Mouse (Mus musculus): ENCODE results near the gene Eif4a1.
A peak's percentile ranks its signal among the peaks of the same experiment; 100 is the strongest.

The Eif4a1 gene

DNA sequence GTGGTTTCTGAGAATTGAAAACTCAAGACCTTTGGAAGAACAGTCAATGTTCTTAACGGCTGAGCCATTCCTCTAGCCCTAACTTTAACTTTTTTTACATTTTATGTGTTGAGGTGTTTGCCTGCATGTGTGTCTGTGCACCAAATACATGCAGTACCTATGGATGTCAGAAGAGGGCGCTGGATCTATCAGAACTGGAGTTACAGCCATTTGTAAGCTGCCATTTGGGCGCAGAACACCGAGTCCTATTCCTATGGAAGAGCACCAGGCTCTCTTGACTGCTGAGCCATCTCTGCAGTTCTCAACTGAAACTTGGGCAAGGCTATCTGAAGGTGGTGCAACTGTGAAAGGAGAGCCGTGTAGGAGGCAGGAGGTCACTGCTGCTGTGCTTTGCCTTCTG, 26.4 kb upstream of the Eif4a1 start:
- DNase-seq, result no peak

DNA sequence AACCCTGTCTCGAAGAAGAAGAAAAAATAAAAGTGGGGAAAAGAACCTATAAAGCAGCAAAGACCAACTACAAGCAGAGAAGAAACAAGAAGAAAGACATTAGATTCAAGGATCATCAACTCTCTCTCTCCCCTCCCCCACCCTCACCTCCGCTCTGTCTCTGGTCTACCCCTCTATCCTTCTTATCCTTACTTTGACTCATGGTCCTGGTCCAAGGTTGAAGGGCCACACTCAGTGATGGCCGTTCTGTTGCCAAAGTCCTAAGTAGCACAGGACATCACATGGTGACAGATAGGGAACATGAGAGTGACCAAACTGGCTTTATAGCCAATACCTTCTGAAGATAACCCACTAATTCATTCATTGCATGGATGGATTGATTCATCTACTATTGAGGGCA, 25.2 kb upstream of the Eif4a1 start:
- no peak for DNase-seq

DNA sequence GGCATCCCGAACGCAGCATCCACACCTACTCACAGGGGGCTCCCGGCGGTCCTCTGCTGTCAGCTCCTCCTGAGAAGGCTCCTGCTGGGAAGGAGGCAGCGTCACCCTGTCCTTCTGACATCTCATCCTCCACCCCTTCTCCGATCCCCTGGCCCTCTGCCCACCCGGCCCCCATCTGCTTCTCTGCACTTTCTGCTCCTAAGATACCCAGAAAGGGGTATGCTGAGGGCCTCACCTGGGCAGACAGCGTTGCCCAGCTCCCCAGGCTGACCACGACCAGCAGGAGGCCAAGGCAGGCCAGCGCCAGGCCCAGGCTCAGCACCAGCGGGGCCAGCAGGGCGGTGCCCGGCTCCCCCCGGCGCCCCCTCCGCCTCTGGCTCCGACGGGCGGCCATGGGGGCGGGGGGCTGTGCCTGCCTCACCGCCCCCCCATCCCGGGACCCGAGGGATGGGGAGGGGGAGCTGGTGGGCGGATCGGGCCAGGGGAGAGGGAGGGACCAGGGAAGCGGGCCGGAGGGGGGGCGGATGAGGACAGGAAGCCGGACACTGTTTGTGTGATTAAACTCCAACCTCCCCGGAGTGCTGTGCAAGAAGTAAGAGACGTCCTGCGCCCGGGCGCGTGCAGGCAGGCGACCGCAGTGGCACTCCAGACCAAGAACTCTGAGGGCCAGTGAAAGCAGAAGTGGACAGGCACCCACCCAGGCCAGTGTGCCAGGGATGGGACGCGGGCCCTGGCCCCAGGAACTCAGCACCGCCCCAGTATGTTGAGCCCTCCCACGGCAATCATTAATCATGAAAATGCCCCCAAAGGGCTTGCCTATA, 23.3 kb upstream of the Eif4a1 start, which contains the start of the genes Tnfsf12 and Tnfsfm13:
Gene Tnfsf12 (minus strand): TSS at position 489 of the 821 bp plus-strand sequence.
Gene Tnfsfm13 (minus strand): TSS at position 738 of the 821 bp plus-strand sequence.
- peak; percentile 82 to 85 for DNase-seq

DNA sequence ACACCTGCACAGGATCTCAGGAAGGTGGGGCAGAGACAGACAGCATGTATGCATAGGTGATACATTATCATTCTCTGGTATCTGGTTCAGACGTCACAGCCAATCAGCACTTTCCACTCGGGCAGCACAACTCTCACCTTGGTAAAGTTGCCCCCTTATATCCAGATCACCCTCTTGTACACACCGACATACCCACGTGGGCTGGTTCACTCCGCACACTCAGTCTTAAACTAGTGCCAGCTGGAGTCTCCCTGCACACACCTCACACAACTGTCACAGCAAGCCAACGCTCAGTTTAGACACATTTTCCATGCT, 22.8 kb upstream of the Eif4a1 start:
- DNase-seq, result no peak

DNA sequence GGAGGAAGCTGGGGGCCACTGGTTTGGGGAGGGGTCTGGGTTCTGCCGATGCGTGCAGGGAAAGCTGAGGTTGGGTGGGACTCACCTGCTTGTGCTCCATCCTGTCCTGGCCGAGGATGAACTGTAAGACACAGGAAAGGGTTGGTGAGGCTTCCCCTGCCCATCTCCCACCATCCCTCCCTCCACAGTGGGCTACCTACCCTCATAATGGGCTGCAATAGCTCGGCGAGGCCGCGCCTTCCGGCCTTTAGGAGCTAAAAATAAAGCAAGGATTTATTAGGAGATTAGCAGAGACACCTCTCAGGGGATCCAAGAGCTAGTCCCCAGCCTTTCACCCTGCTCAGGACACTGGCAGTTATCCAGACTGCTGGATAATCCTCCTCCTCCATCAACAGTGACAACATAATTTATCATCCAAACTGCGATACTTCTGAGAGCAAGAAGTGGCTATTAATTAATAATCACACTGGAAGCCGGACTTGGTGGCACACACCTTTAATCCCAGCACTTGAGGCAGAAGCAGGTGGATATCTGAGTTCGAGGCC, 21.3 kb upstream of the Eif4a1 start:
- DNase-seq, result no peak

DNA sequence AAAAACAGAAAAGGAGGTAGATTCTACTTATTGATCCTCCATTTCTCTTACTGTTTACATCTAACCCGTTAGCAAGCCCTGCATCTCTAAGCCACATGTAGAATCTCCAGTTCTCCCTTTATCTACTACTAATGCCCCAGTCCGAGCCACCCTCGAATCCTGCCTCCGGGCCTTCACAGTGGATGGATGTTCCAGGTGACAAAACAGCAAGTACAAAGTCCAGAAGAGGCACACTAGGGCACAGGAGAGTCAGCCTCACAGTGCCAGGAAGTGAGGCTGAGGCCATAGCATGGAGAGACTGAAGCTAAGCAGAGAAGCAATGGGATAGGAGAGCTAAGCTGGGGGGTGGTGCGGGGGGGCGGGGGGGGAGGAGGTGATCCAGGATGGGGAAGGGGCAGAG, 20.6 kb upstream of the Eif4a1 start:
- DNase-seq, result no peak

DNA sequence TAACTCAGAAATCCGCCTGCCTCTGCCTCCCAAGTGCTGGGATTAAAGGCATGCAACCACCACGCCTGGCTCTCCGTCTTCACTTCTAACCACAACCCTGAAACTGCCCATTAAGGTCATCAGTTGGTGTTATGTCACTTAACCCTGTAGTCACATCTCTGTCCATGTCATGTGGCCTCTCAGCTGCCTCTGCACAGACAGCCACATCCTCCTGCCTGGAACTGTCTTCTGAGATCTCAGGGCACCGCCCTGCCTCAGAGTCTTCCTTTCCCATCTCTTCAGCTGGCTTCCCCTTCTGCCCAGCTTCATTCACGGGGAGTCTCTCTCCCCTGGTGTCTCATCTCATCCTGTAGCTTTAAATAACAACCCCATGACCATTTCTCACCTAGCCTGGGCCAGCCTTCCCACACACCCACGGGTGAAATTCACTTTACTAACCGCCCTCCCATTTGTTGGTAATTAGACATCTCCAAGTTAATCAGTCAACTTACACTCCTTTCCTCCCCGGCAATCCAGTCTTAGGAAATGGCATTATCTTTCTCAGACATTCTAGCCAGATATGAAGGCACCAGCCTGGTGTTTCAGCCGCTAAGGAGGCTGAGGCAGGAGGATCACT, 20.1 kb upstream of the Eif4a1 start:
- peak; percentile 41 to 48 for DNase-seq

DNA sequence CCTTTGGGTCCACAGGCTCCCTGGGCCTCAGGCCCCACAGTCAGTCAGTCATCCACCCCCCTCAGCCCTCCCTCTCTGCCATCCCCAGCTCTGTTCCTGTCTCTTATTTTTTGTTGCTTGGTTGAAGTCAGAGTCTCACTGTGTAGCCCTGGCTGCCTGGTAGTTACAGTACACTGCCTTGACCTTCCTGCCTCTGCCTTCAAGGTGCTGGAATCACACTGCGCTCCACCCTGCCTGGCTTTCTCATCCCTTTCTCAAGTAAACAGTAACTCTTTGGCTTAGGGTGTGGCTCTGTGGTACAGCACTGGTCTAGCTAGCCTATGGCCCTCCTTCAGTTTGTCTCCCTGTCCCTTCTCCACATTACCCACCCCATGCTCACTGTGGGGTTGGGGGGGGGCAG, 17.7 kb upstream of the Eif4a1 start:
- no peak for DNase-seq

DNA sequence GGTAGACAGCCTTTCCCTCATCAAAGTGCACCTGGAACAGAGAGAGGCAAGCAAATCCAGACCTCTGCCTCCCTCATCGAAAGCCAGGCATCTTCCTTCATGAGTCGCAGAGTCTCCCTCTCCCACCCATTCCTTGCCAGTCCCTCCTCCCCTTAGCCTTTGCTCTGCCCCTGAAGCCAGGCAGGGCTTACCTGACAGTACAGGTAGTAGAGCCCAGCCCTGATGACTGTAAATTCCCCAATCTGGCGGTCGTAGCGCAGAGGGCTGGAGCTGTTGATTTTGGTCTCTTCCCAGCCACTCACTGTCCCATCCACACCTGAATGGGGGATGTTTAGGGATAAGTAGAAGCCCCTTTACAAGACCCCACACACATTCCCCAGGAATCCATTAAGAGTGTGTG, 14.8 kb upstream of the Eif4a1 start:
- DNase-seq, result no peak

DNA sequence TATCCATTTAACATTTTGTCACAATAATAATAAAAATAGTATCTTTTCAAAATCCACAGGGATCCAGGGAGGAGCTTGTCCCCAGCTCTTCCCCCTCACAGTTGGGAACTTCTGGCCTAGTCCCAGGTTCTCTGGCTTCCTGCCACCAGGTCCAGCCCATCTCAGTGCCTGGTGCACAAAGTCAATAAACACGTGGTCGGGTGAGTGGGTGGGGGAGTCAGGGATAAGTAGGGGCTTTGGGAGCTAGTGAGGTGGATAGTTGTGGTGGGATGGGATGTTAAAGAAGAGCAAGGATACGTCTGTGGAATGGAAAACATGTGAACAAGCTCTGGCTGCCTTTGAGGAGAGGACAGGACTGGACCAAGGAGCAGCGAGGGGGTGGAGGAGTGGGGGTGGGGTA, 14.2 kb upstream of the Eif4a1 start:
- peak; percentile 86 to 87 for DNase-seq

DNA sequence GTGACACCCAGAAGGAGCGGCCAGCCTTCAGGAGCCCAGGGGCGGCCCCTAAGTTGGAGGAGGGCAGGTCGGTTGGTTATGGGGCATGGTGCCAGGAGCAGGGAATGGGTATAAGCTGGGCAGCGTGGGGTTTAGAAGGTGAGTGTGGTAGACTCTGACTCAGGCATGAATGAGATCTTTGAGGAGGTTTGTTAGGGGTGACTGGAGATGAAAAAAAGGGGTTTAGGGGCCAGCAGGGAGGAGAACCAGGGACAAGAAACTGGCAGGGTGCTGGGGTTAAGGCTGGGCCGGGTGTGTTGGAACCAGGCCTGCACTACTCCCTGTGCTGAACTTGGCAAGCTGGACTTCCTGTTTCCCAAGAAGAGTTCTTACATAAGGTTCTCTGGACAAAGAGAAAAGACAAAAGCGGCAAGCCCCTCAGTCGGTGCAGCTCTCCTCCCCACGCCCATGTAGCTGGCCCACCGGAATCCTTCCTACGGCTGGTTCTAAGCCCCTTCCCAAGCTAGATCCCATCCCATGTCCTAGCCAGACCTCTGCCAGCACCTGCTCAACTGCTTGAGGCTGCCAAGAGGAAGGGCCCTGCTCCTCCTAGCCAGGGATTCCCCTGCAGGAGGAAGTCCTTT, 13.4 kb upstream of the Eif4a1 start, which contains the start of gene Tnfsf13:
Gene Tnfsf13 (minus strand): TSS at position 259 of the 623 bp plus-strand sequence.
- DNase-seq, result peak; percentile 88 to 92

DNA sequence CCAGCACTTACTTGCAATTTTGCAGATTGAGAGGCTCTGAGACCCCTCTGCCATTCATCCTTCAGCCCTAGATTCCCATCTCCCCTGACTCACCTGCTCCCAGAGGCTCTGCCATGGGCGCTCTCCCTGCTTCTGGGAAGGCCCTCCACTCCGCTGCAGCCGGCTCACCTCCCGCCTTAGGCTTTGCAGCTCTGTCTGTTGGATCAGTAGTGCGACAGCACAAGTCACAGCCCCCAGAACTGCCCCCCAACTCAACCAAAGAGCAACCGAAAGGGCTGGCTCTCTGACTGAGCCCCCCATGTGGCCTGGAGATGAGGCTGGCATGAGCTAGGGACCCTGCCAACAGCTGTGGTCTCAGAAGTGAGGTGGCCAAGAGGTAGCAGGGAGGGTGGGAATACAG, 12.7 kb upstream of the Eif4a1 start:
- no peak for DNase-seq

DNA sequence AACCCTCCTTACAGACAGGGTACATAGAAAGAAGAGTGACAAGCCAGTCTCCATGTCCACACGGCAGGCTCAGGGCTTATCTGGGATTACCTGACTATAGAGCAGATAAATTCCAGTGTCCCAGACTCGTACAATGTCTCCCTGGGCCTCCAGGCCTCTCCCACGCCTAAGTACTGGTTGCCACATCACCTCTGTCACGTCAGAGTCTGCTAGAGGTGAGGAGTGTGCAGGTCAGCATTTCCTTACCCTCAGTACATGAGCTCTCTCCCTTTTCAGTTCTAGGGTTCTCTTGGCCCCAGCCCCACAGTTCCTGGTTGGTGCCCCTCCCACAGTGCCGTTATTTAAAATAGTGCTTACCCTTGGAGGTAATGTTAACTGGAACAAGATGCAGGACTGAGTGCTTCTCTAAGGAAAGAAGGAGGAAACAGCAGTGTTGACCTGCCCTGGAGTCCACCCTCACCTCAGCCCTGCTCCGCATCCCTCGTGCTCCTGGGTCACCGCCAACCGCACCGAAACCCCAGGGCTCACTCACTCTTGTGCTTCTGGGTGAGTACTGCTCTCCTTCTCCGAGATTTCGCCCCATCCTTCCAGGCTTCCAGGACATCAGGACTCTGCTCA, 12.0 kb upstream of the Eif4a1 start:
- peak; percentile 75 to 85 for DNase-seq

DNA sequence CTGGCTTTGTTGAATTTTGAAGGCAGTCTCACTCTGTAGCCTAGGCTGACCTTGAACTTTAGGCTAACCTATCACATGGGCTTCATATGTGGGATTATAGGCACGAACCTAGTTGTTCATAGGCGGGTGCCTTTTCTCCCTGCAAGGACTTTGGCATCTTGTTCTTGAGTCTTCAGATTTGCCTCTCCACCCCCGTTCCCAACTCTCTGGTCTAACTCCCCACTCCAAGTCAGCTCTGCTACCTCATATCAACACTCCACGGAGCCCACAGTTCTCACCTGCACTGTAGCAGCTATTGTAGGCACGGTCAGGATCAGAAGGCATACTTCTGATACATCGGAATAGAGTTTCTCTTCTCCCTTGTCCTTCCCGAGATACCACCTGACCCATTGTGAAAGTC, 11.4 kb upstream of the Eif4a1 start:
- DNase-seq, result no peak

DNA sequence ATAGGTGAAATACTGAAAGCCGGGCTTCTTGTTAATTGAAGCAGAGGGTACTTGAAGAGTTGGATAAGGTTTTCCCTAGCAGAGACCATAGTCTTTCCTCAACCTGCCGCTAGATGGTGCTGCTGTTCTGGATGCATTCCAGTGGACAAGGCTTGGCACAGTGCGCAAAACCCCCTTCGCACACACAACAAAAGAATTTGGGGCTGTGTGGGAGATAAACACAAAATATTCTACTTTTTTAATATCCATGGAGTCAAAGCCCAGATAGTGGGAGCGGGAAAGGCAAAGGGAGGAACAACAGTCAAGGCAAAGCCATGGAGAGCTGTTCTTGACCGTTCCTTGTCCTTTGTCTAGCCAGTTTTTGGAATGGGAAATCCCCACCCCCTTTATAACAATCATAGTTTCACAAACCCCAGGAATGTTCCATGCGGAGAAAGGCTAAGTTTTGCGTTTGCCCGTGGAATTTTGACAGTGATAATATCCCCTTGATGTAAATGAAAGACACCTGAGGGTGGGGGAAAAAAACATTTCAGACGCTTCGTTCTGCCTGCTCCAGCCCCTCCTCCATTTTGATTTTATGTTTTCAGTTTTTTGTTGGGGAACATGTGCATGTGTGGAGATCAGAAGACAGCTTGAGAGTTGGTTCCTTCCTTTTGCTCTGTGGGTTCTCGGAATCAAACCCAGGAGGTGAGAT, 10.8 kb upstream of the Eif4a1 start:
- peak; percentile 90 to 92 for DNase-seq

DNA sequence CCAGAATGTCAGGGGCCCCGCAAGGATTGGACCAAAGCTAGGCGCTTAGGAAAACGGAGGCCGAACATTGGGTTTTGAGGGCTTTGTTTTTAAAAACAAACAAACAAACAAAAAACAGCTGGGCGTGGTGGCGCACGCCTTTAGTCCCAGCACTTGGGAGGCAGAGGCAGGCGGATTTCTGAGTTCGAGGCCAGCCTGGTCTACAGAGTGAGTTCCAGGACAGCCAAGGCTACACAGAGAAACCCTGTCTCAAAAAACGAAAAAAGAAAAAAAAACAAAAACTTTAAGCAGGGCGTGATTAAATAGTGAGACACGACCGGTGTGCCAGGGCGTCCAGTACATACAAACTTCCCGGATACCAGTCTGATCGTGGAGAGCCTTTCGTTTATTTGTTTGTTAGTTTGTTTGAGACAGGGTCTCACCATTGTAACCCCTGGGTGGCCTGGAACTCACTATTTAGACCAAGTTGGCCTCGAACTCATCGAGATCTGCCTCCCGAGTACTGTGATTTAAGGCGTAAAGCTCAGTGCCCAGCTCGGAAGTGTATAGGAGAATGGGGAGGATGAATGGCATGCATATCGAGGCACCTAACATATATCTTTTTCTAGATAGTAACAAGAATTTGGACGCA, 10.1 kb upstream of the Eif4a1 start:
- DNase-seq, result no peak

DNA sequence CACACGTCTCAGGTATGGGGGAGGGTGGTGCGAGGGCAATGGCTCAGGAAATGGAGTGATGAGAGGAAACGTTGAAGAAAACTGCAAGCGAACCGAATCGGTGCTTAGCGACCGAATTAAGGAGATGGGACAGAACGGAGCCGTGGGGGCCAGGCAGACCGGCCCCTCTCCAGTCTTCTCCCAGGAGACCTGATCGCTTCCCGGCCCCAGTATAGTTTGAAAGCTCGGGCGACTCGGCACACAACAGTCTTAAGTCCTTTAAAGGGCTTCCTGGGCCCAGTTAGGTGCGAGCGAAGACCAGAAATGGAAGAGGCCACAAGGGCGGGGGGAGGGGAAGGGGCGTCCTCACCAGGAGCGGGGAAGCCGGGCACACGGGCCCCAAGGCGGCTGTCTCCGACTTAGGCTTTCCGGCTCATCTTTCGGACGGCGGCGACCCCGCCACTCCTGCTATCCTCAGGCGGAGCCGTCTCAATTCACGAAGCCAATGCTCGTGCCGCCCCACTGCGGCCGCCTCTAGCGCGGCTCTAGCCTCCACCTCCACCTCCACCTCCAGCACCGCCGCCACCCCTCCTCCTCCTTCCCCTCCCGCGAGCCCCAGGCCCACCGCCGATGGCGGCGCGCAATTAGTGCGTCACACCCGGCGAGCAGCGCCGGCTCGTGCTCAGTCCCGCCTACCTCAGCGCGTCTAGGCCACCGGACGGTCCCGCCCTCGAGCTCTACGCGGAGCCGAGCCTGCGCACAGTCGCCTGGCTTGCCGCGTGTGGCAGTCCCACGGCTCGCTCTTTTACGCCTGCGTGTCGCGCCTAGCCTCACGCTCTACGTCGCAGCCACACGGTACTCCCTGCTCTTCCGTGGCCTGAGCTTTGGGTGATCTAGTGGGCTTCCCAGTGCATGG, 9.3 kb upstream of the Eif4a1 start, which contains the start of gene Senp3:
Gene Senp3 (minus strand): TSS at position 771 of the 895 bp plus-strand sequence.
- peak; percentile 96 to 97 for DNase-seq

DNA sequence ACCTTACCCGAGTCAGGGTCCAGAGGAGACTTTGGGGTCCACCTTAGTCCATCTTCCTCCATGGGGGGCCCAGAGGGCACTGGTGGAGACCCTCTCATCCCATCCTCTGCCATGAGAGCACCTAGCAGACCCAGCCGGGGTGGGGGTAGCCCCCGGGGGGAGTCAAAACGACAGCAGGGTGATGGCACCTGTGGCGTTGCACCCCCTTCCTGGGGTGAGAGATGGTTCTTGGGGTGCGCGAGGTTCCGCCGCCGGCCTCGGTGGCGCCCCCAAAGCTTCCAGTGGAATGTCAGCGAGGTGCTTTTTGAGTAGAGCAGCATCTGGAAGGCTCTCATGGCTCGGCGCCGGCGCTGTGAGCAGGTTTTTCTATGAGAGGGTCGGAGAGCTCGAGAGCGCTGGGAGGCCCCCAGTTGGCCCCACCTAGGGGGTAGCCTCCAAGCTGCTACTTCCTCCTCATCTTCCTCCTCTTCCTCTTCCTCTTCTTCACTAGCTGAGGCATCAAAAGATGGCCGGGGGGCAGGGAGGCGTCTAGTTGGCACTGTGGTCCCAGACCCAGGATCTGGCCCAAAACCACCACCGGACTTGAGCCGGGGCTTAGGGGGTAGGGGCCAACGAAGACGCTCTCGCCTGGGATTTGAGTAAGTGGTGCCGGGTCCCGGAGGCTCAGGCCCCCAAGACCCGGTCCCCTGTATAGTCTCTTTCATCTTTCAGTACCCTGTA, 8.1 kb upstream of the Eif4a1 start:
- DNase-seq, result no peak

DNA sequence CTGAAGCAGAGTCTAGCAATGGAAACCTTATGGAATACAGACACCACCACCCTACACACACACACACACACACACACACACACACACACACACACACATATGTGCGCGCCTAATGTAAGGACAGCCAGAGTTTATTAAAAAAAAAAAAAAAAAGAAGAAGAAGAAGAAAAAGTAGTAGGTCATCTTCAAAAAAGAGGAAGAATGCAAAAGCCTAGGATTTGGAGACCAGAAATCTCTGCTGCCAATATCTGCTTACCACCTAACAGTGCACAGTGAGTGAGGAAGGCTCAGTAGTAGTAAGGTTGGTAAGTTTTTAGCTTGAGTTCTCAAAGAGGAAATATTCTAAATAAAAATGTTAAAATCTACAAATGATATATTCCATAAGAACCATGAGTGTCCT, 6.9 kb upstream of the Eif4a1 start:
- DNase-seq, result no peak

DNA sequence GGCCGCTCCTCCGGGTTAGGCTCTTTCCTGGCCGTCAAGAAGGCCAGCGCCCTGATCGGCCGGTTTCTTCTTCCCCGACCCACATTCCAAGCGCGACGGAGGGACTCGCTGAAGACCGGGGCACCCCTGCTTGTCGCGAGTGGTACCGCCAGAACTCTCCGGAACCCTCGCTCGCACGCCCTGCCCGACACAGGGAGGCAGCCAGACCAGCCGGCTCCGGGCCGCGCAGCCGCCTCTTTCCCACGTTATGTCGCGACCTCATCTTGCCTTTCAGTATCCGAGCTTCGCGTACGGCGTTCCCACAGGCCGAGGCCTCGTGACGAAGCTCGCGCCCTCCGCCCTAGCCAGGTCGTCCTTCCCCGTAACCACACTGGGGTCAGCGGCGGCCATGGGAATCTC, 498 bp downstream of the Eif4a1 start:
- no peak for DNase-seq
